Mouse (Mus musculus) megakaryocyte progenitor cell, adult 5-6 weeks (primary cell): Measurements from ENCODE around the gene Edil3. TPM values are rescaled to one million over a fixed set of nuclear protein-coding genes. Genes with fewer than 3 reads are reported as not detected.

Experiments used
- ATAC-seq: replicated peaks from 2 replicates; pipeline ENCODE4 v1.8.0; 2016; ENCODE audit warnings: mild to moderate bottlenecking, moderate TSS enrichment, inconsistent platforms; ENCODE audit not compliant: poor library complexity
- total RNA-seq, 2 experiments: library from RNA; stranded (forward) in 1 of 2; stranded (reverse) in 1 of 2; fragments of 157-497, 149-512 nt in 1 of 2; fragments of 200-1000 nt in 1 of 2; gene quantifications; 2 replicates each; pipeline versions ENCODE4 v1.2.3 to v1.2.4; 2015 to 2017

Gene Edil3
- total RNA-seq (2015) (not detected in 2 replicates), total RNA-seq (2017) (not detected in 2 replicates)

GRCm38 (mm10) chr13:88821440-88822331 lies at the start of gene Edil3:
Gene Edil3 (plus strand): TSS chr13:88821472.
- peak; percentile 75 for ATAC-seq

- ATAC-seq = no peak
Observed at GRCm38 (mm10) chr13:88799186-88799585, 22.1 kb upstream of the Edil3 start.

- ATAC-seq = no peak
Observed at GRCm38 (mm10) chr13:88801006-88801405, 20.3 kb upstream of the Edil3 start.

- ATAC-seq = 0 out of 2 replicates have a peak, but pooled peaks have one; percentile 31
Observed at GRCm38 (mm10) chr13:88805838-88806237, 15.4 kb upstream of the Edil3 start.

GRCm38 (mm10) chr13:88806269-88806668 lies 15.0 kb upstream of the Edil3 start:
- ATAC-seq = no peak

- peak; percentile 74 for ATAC-seq
Observed at GRCm38 (mm10) chr13:88810097-88810496, 11.2 kb upstream of the Edil3 start.

GRCm38 (mm10) chr13:88820686-88821308 lies 475 bp upstream of the Edil3 start:
- ATAC-seq = no peak

- ATAC-seq = no peak
Observed at GRCm38 (mm10) chr13:88822332-88822895, 1.1 kb downstream of the Edil3 start.

GRCm38 (mm10) chr13:88822976-88823521 lies 1.8 kb downstream of the Edil3 start:
- no peak for ATAC-seq

- no peak for ATAC-seq
Observed at GRCm38 (mm10) chr13:88823522-88824419, 2.5 kb downstream of the Edil3 start.

- ATAC-seq = no peak
Observed at GRCm38 (mm10) chr13:88824441-88824840, 3.2 kb downstream of the Edil3 start.

- peak; percentile 98 for ATAC-seq
Observed at GRCm38 (mm10) chr13:88828362-88828761, 7.1 kb downstream of the Edil3 start.

- no peak for ATAC-seq
Observed at GRCm38 (mm10) chr13:88833732-88834131, 12.5 kb downstream of the Edil3 start.

GRCm38 (mm10) chr13:88849739-88850138 lies 28.5 kb downstream of the Edil3 start:
- no peak for ATAC-seq

- no peak for ATAC-seq
Observed at GRCm38 (mm10) chr13:88879960-88880359, 58.7 kb downstream of the Edil3 start.

- no peak for ATAC-seq
Observed at GRCm38 (mm10) chr13:88890728-88891127, 69.5 kb downstream of the Edil3 start.

- no peak for ATAC-seq
Observed at GRCm38 (mm10) chr13:88900046-88900445, 78.8 kb downstream of the Edil3 start.

- no peak for ATAC-seq
Observed at GRCm38 (mm10) chr13:88907405-88907804, 86.1 kb downstream of the Edil3 start.

GRCm38 (mm10) chr13:88908187-88908586 lies 86.9 kb downstream of the Edil3 start:
- ATAC-seq = no peak

- no peak for ATAC-seq
Observed at GRCm38 (mm10) chr13:88916503-88916902, 95.2 kb downstream of the Edil3 start.
